Mouse (Mus musculus): ENCODE results near the gene Fcna. TPM values are rescaled to one million over a fixed set of nuclear protein-coding genes. Genes with fewer than 3 reads are reported as not detected.

The Fcna gene
- polyA plus RNA-seq, 1 experiment from 2014 or later: 2.2 TPM

DNA sequence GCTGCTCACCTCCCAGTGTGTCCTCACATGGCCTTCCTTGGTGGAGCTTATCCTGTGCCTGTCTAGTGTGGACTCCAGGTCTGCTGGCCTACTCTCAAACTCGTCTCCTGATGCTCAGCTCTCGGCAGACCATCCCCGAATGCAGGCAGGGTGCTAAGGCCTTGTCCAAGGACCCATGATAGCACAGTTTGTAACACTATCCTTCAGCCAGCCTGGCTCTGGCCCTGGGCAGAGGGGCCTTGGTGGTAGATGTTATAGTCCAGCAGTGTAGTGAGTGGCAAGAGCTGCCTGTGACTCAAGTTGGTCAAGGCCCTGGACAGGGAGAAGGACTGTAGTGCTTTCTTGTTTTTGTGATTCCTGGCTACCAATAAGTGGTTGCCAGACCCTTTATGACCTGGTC lies 5.8 kb upstream of the Fcna start:
- Histone ChIP-seq H3K4me2 (ENCODE audit: low read length) (no peak overlapping the region), H3K9me3 (replicated peaks; ENCODE audit: low read length) (no peaks in the 10 kb centered on the region), H3K4me3 (replicated peaks; ENCODE audit: low read depth, low read length) (no peak overlapping the region), H3K9ac (ENCODE audit: low read depth, low read length) (no peak overlapping the region), H3K27ac (no peak overlapping the region), H3K36me3 (ENCODE audit: insufficient read depth, low read length) (no peaks in the 10 kb centered on the region), H3K4me1 (replicated peaks; ENCODE audit: insufficient read depth, low read length) (no peaks in the 10 kb centered on the region), H3K27me3 (ENCODE audit: insufficient read depth, low read length) (no peaks in the 10 kb centered on the region)
- ATAC-seq (replicated peaks; ENCODE audit: low FRiP score, low read depth) (no peak), DNase-seq (ENCODE audit: low spot score) (no peak)
- WGBS: 78% methylated on average over 3 of the region's 3 CpGs
- TF ChIP-seq CTCF (IDR thresholded peaks at IDR 0.05; ENCODE audit: low read depth): no peak

DNA sequence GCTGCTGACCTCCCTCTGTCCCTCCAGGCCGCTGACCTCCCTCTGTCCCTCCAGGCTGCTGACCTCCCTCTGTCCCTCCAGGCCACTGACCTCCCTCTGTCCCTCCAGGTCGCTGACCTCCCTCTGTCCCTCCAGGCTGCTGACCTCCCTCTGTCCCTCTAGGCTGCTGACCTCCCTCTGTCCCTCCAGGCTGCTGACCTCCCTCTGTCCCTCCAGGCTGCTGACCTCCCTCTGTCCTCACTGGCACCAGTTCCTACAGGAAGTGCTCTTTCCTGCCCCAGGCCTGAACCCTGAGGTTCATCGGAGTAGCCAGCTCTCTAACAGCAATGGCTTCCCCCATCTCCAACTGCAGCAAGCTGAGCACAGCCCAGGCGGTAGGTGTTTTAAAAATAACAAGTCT lies 908 bp upstream of the Fcna start:
- ATAC-seq (replicated peaks; ENCODE audit: low FRiP score, low read depth): no peak
- Histone ChIP-seq H3K4me3 (replicated peaks; ENCODE audit: low read depth, low read length) (no peak overlapping the region), H3K4me1 (replicated peaks; ENCODE audit: insufficient read depth, low read length) (no peaks in the 10 kb centered on the region), H3K27ac (no peak overlapping the region), H3K27me3 (ENCODE audit: insufficient read depth, low read length) (no peaks in the 10 kb centered on the region), H3K36me3 (ENCODE audit: insufficient read depth, low read length) (no peaks in the 10 kb centered on the region), H3K9me3 (replicated peaks; ENCODE audit: low read length) (no peaks in the 10 kb centered on the region), H3K4me2 (ENCODE audit: low read length) (no peak overlapping the region), H3K9ac (ENCODE audit: low read depth, low read length) (no peak overlapping the region)
- TF ChIP-seq CTCF (IDR thresholded peaks at IDR 0.05; ENCODE audit: low read depth): no peak
- 24% methylated on average over 4 of the region's 4 CpGs for WGBS
- DNase-seq (ENCODE audit: low spot score): no peak

DNA sequence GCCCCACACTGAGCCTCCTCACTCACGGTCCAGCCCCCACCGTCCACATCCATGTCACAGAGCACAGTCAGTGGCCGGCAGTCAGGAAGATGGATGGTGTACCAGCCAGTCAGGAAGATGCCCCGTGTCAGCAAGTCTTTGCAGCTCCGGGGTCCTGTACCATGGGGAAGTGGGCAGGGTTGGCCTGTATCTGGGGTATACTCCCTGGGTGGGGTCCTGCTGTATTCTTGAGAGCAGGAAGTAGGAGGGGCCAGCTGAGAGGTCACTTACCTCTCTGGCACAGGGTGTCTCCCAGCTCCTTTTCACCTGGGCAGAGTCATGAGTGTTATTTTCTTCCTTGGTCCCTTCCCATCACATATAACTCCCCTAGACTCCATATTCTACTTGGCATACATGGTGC lies 1.8 kb downstream of the Fcna start:
- Histone ChIP-seq H3K4me1 (replicated peaks; ENCODE audit: insufficient read depth, low read length) (peaks cover under 1% of the 10 kb centered on the region; the same call in 1 of the 2 replicates), H3K4me3 (replicated peaks; ENCODE audit: low read depth, low read length) (no peak overlapping the region), H3K27me3 (ENCODE audit: insufficient read depth, low read length) (no peaks in the 10 kb centered on the region), H3K4me2 (ENCODE audit: low read length) (no peak overlapping the region), H3K9ac (ENCODE audit: low read depth, low read length) (no peak overlapping the region), H3K36me3 (ENCODE audit: insufficient read depth, low read length) (no peaks in the 10 kb centered on the region), H3K27ac (no peak overlapping the region), H3K9me3 (replicated peaks; ENCODE audit: low read length) (no peaks in the 10 kb centered on the region)
- TF ChIP-seq CTCF (IDR thresholded peaks at IDR 0.05; ENCODE audit: low read depth): no peak
- 35% methylated on average over 5 of the region's 5 CpGs for WGBS
- DNase-seq (ENCODE audit: low spot score) (no peak), ATAC-seq (replicated peaks; ENCODE audit: low FRiP score, low read depth) (no peak)

DNA sequence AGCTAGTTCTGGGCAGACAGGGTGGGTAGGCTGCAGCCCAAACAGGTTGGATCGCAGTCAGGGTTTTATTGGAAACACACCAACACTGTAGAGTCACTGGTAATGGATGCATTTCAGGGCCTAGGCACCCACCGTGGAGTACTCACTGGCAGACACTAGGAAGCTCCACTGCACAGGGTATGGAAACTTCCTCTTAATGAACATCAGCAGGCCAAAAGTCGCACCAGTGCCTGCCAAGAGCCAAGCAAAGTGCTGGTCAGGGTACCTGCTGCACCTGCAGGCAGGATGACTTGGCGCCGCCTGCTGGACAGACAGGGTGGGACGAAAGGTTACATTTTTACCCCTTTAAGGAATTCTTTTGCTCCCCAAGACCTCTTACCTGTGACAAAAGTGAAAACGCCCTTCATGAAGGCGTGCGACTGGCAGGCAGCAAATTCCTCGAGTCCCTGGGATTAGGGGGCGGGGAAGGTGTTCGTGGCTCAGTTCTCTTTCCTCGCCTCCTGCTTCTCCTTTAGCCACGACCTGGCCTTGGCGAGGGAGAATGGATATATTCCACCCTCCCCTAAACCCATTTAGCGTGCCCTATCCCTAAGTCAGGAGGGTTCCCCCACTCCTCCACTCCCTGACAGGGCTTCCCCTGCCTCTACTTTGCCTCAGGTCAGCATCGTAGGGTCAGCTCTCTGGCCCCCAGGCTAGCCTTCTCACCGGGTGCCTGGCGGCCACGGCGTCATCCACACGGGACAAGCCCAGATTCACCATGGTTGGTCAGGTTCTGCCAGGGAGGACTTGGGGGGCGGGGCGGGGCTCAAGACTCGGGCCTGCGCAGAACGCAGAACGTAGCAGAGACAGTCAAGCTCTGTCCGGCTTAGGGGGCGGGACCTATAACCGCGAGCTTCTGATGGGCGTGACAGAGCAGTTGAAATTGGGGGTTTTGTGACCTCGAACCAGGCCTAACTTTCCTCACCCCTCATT lies 6.3 kb downstream of the Fcna start, which contains the start of gene Tmem141:
TSS of gene Tmem141 (minus strand) at position 777 of the 972 bp plus-strand sequence.
- Histone ChIP-seq H3K9ac (ENCODE audit: low read depth, low read length) (peak within 1 kb of the TSS; percentile 51), H3K9me3 (replicated peaks; ENCODE audit: low read length) (no peaks in the 10 kb centered on the region), H3K4me3 (replicated peaks; ENCODE audit: low read depth, low read length) (peak within 1 kb of the TSS; percentile 32), H3K27ac (peak within 1 kb of the TSS; percentile 76), H3K4me1 (replicated peaks; ENCODE audit: insufficient read depth, low read length) (peaks cover 4% of the 10 kb centered on the region; the same call in 1 of the 2 replicates), H3K36me3 (ENCODE audit: insufficient read depth, low read length) (no peaks in the 10 kb centered on the region), H3K27me3 (ENCODE audit: insufficient read depth, low read length) (no peaks in the 10 kb centered on the region), H3K4me2 (ENCODE audit: low read length) (peak within 1 kb of the TSS; percentile 69)
- TF ChIP-seq CTCF (IDR thresholded peaks at IDR 0.05; ENCODE audit: low read depth): peak; percentile 76
- ATAC-seq (replicated peaks; ENCODE audit: low FRiP score, low read depth) (peak; percentile 92), DNase-seq (ENCODE audit: low spot score) (peak; percentile 90)
- WGBS: 5% methylated on average over 34 of the region's 34 CpGs

DNA sequence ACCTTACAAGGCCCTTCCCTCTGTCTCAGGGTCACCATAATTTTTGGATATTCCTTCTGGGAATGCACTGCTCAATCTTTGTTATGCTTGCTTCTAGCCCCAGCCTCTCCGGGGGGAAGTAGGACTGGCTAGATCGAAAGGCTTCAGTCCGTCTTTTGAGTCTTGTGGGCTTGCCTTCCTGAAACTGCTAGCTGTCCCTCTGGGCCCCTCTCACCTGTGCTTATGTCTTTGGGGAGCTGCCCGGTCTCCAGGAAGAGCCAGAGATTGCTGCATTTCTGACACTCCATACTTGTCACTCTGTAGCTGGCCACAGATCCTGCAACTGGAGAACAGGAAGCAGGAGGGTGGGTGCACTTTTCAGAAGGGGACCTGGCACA lies 7.0 kb downstream of the Fcna start:
- Histone ChIP-seq H3K9me3 (replicated peaks; ENCODE audit: low read length) (no peaks in the 10 kb centered on the region), H3K4me3 (replicated peaks; ENCODE audit: low read depth, low read length) (no peak overlapping the region)
- no peak for ATAC-seq (replicated peaks; ENCODE audit: low FRiP score, low read depth)

DNA sequence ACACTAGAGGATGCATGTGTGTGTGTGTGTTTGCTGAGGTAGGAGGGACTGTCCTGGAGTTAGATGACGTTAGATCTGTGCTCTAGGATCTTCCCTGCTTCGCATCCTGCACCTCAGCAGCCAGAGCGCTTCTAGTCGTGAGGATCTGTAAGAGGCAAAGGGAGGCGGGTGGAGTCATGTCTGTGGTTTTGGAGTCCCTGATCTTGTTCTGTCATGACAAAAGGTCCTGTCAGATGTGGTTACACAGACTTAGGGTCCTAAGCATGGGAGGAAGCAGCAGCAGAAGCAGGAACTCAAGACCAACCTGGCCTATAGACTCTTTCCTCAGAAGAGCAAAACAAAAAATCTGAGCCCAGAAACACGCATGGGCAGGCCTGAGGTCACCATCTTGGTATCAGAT lies 7.4 kb downstream of the Fcna start:
- no peak overlapping the region for H3K4me2 ChIP-seq (ENCODE audit: low read length)
- 0 out of 2 replicates have a peak, but pooled peaks cover 3% of the 10 kb centered on the region for H3K27me3 ChIP-seq (ENCODE audit: insufficient read depth, low read length)
- peaks cover 13% of the 10 kb centered on the region for H3K4me1 ChIP-seq (replicated peaks; ENCODE audit: insufficient read depth, low read length)
- WGBS: 67% methylated on average over 6 of the region's 6 CpGs
- H3K27ac ChIP-seq: no peak overlapping the region
- DNase-seq (ENCODE audit: low spot score) (no peak), ATAC-seq (replicated peaks; ENCODE audit: low FRiP score, low read depth) (no peak)
- no peaks in the 10 kb centered on the region for H3K36me3 ChIP-seq (ENCODE audit: insufficient read depth, low read length)
- no peaks in the 10 kb centered on the region for H3K9me3 ChIP-seq (replicated peaks; ENCODE audit: low read length)
- no peak for TF ChIP-seq CTCF (IDR thresholded peaks at IDR 0.05; ENCODE audit: low read depth)
- H3K9ac ChIP-seq (ENCODE audit: low read depth, low read length): no peak overlapping the region
- no peak overlapping the region for H3K4me3 ChIP-seq (replicated peaks; ENCODE audit: low read depth, low read length)

More for the DNA sequence above, 7.0 kb downstream of the Fcna start:
- H3K4me1 ChIP-seq (replicated peaks; ENCODE audit: insufficient read depth, low read length): peaks cover 11% of the 10 kb centered on the region
- DNase-seq (ENCODE audit: low spot score): no peak
- H3K27me3 ChIP-seq (ENCODE audit: insufficient read depth, low read length): 0 out of 2 replicates have a peak, but pooled peaks cover 3% of the 10 kb centered on the region
- H3K4me2 ChIP-seq (ENCODE audit: low read length): peak overlapping the region; percentile 69; the same call in 1 of the 2 replicates
- TF ChIP-seq CTCF (IDR thresholded peaks at IDR 0.05; ENCODE audit: low read depth): no peak
- peak overlapping the region; percentile 76 for H3K27ac ChIP-seq
- no peaks in the 10 kb centered on the region for H3K36me3 ChIP-seq (ENCODE audit: insufficient read depth, low read length)
- WGBS: 79% methylated on average over 4 of the region's 4 CpGs
- H3K9ac ChIP-seq (ENCODE audit: low read depth, low read length): no peak overlapping the region

Measured in kidney, postnatal 0 days (tissue).